Mouse (Mus musculus): ENCODE measurements around the gene Mmp23.

DNA sequence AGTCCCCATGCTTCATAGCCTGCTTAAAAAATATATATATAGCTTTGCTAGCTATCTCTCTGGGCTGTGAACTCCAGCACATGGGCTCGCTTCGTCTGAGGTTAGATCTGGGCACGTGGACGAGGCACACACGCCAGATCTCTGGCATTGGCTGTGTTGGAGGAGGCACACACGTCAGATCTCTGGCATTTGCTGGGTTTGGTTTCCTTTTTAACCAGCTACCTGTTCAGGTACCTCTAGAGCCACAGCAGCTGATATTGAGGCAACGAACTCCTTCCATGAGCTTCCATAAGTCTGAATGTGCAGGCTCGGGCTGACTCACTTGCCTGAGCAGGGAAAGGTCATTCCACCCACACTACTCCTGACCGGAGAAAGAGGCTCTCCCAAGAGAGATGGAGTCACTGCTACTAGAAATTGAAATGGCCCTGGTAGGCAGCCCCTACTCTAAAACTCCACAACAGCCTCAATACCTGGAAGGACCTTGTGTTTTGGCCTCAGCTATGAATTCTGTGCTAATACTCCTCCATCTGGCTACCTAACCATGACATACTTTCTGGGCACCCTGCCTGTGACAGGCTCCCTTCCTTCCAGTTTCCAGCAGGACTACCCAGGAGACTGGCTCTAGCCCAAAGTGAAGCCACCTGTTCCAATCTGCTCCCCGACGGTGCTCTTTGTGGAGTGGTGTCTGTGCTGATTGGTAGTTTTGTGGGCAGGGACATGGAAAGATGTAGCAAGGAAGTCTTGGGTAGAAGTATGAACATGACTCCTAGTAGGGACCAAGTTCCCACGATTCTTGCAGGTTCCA lies 37.6 kb upstream of the Mmp23 start:
- TF ChIP-seq CHD2 (IDR thresholded peaks at IDR 0.05; ENCODE audit: low read depth, low read length) (no peak), ZC3H11A (IDR thresholded peaks at IDR 0.05; ENCODE audit: borderline replicate concordance, low read depth, low read length) (no peak), MAFK (IDR thresholded peaks at IDR 0.05; ENCODE audit: insufficient read depth, low read depth, low read length) (no peak)
